Mouse (Mus musculus) brain, embryonic 14.5 days (tissue): ENCODE measurements around the gene Hadhb.

Experiments used
- CTCF ChIP-seq: fragments of 200-500 bp; IDR thresholded peaks from 2 replicates; pipeline ENCODE4 v1.5.1; 2012; ENCODE audit warnings: inconsistent platforms, mild to moderate bottlenecking, moderate library complexity, borderline replicate concordance; ENCODE audit not compliant: insufficient read depth, insufficient read length; ENCODE audit errors: extremely low read depth
- POLR2A ChIP-seq: fragments of 200-500 bp; IDR thresholded peaks from 2 replicates; pipeline ENCODE4 v1.6.1; 2012; ENCODE audit warnings: mild to moderate bottlenecking, inconsistent platforms, borderline replicate concordance; ENCODE audit not compliant: poor library complexity, insufficient read depth, insufficient read length, severe bottlenecking; ENCODE audit errors: extremely low read depth

GRCm38 (mm10) chr5:30154013-30154412 lies 1.0 kb upstream of the Hadhb start:
- TF ChIP-seq CTCF, result no peak
- no peak for TF ChIP-seq POLR2A
